Mouse (Mus musculus) spleen, postnatal 10 days (tissue): ENCODE measurements around the gene Hist1h2af.

Source experiments
- DNase-seq, 2 experiments: peaks; one replicate each; pipeline ENCODE4 v3.0.0; 2021 to 2022; ENCODE audit warnings: low spot score in 2 of 2

Gene Hist1h2af

GRCm38 (mm10) chr13:23575864-23576313 is 42.2 kb downstream of the Hist1h2af start:
- DNase-seq, result peak; percentile 53 to 67

DNA sequence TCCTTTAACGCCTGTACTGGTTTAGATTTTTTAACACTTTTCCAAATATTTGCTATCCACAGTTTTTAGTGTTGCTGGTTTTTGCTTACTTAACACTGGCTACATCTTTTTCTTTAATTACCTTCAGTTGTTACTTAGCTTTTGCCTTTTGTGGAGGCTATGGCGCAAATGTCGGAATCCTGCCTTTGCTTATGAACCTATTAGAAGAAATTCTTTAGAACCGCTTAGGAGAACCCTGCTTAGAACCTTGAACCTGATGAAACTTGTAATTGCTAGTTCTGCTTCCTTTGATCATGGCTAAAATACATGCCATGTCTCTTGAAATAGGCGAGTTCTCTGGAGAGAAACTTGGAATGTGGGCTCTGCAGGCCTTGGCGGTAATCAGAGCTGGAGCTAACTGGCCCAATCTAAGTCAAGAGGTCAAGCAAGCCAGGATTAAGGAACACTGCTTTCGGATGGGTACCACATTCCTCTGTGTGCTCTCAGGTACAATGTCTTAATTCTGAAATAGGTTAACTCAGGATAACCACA is 42.7 kb downstream of the Hist1h2af start:
- DNase-seq, result peak; percentile 38 to 50

- DNase-seq, result peak in 1 of 2 experiments; percentile 47
Observed at GRCm38 (mm10) chr13:23576906-23577639, 43.4 kb downstream of the Hist1h2af start.

- no peak for DNase-seq
Observed at GRCm38 (mm10) chr13:23577835-23578234, 44.1 kb downstream of the Hist1h2af start.

DNA sequence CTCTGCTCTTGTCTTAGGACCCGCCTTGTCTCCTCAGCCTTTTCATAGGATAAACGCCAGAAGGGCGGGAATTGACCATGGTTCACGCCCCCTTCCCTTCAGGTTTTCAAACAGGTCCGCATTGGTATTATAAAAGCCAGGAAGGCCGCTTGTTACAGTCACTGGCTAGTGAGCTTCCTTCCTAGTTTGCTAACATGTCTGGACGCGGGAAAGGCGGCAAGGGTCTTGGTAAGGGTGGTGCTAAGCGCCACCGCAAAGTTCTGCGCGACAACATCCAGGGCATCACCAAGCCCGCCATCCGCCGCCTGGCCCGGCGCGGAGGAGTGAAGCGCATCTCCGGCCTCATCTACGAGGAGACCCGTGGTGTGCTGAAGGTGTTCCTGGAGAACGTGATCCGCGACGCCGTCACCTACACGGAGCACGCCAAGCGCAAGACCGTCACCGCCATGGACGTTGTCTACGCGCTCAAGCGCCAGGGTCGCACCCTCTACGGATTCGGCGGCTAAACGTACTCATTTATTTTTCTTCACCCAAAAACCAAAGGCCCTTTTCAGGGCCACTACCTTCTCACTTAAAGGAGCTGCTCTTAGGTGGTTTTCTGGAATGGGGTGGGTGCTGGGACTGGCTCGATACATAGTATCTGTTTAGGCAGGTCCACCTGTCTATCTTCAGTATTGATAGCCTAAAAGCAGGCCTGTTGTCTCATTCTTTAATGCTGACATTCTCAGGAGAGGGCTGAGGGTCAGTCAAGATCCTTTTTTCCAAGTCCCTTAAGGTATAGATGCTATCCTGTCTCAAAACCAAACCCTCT is 47.9 kb downstream of the Hist1h2af start, which contains the start of gene Hist1h4d:
Gene Hist1h4d (plus strand): TSS at position 191 of the 811 bp plus-strand sequence.
- DNase-seq, result peak; percentile 93 to 97

GRCm38 (mm10) chr13:23582219-23583056 is 48.7 kb downstream of the Hist1h2af start:
- DNase-seq, result peak; percentile 28 to 40

DNA sequence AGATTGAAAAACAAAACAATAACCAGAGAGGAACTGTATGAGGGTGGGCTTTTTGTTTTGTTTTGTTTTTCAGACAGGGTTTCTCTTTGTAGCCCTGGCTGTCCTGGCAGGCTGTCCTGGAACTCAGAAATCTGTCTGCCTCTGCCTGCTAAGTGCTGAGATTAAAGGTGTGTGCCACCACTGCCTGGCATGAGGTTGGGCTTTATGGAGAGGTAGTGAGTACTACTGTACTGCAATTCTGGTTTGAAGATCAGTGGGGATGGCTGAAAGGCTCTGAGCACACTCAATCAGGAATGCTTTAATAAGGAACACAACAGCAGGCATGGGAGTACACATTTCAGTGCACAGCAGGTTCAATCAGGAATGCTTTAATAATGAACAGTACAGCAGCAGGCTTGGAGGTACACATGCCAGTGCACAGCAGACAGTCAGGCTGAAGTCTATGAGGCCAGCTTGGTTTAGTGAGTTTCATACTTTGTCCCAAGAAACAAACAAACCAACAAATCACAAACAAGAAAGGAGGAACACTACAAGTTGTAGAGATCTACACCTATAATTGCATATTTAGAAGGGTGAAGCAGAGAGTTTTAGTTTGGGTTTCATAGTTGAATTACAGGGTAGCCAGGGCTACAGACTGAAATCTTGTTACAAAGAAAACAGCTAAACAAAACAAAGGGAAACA is 49.8 kb downstream of the Hist1h2af start:
- peak; percentile 38 to 44 for DNase-seq
